Mouse (Mus musculus) CH12.LX (cell line): ENCODE results near the gene Grip1. TPM values are rescaled to one million over a fixed set of nuclear protein-coding genes. Genes with fewer than 3 reads are reported as not detected.

Experiments
- DNase-seq: peaks from one replicate; pipeline ENCODE4 v3.0.0-alpha.2; 2013; ENCODE audit errors: extremely low read depth
- H3K27ac ChIP-seq: 2 replicates; pipeline ENCODE4 v1.5.1; 2012; ENCODE audit warnings: low read depth, mild to moderate bottlenecking, control low read depth, moderate library complexity; ENCODE audit not compliant: insufficient read depth
- H3K27me3 ChIP-seq: replicated peaks from 2 replicates; pipeline ENCODE3; 2012; ENCODE audit warnings: inconsistent platforms
- H3K36me3 ChIP-seq, 2 experiments: replicated peaks in 1 of 2; 2 replicates each; pipeline versions ENCODE3 to v1.6.1; 2012; ENCODE audit warnings: inconsistent platforms in 1 of 2, low read length in 1 of 2, mild to moderate bottlenecking in 1 of 2, mixed read lengths in 1 of 2, moderate library complexity in 1 of 2; ENCODE audit not compliant: control insufficient read depth in 1 of 2, insufficient read depth in 1 of 2
- H3K4me1 ChIP-seq, 2 experiments: 2 replicates each; pipeline ENCODE4 v1.6.1; 2012; ENCODE audit warnings: inconsistent platforms in 1 of 2, moderate library complexity in 1 of 2; ENCODE audit not compliant: insufficient read depth in 2 of 2, control insufficient read depth in 1 of 2
- H3K4me2 ChIP-seq: 2 replicates; pipeline ENCODE4 v1.6.1; 2012; ENCODE audit warnings: low read depth, mild to moderate bottlenecking, control low read depth; ENCODE audit not compliant: poor library complexity, insufficient read depth, severe bottlenecking
- H3K4me3 ChIP-seq, 3 experiments: fragments of 150-350 bp in 1 of 3; sonication (generic) in 1 of 3; replicated peaks in 1 of 3; 2 replicates each; pipeline versions ENCODE3 to v1.5.1; 2011 to 2012; ENCODE audit warnings: low read depth in 2 of 3, low read length in 2 of 3, mild to moderate bottlenecking in 2 of 3, moderate library complexity in 2 of 3, control low read depth in 1 of 3, improper control_type of control experiment in 1 of 3, inconsistent platforms in 1 of 3, mixed read lengths in 1 of 3; ENCODE audit not compliant: poor library complexity in 1 of 3
- H3K79me2 ChIP-seq: replicated peaks from 2 replicates; pipeline ENCODE4 v1.6.1; 2012; ENCODE audit warnings: mild to moderate bottlenecking, moderate library complexity; ENCODE audit not compliant: control insufficient read depth, poor library complexity, insufficient read depth, severe bottlenecking; ENCODE audit errors: extremely low read depth
- H3K9ac ChIP-seq: 2 replicates; pipeline ENCODE4 v1.6.1; 2012; ENCODE audit warnings: low read depth, mild to moderate bottlenecking, control low read depth, moderate library complexity; ENCODE audit not compliant: insufficient read depth
- H3K9me3 ChIP-seq: replicated peaks from 2 replicates; pipeline ENCODE3; 2012; ENCODE audit warnings: low read length, inconsistent platforms, mixed read lengths
- BHLHE40 ChIP-seq: IDR thresholded peaks from 2 replicates; pipeline ENCODE4 v1.6.1; 2011; ENCODE audit warnings: mild to moderate bottlenecking, low read depth, low read length, improper control_type of control experiment
- CHD2 ChIP-seq: IDR thresholded peaks from 2 replicates; pipeline ENCODE4 v1.6.1; 2011; ENCODE audit warnings: low read length, improper control_type of control experiment
- CTCF ChIP-seq, 2 experiments: IDR thresholded peaks in 1 of 2; conservative IDR thresholded peaks in 1 of 2; 2 replicates each; pipeline ENCODE4 v1.5.1; 2011 to 2012; ENCODE audit warnings: low read depth in 2 of 2, low read length in 2 of 2, improper control_type of control experiment in 1 of 2, inconsistent platforms in 1 of 2, mild to moderate bottlenecking in 1 of 2, moderate library complexity in 1 of 2
- ELF1 ChIP-seq: IDR thresholded peaks from 2 replicates; pipeline ENCODE4 v1.6.1; 2014; ENCODE audit warnings: low read depth, mild to moderate bottlenecking, inconsistent platforms, low read length, improper control_type of control experiment
- GABPA ChIP-seq: IDR thresholded peaks from 2 replicates; pipeline ENCODE4 v1.6.1; 2012; ENCODE audit warnings: low read depth, low read length, improper control_type of control experiment, inconsistent platforms; ENCODE audit not compliant: insufficient replicate concordance
- IRF4 ChIP-seq: IDR thresholded peaks from 2 replicates; pipeline ENCODE4 v1.6.1; 2014; ENCODE audit warnings: low read depth, mild to moderate bottlenecking, inconsistent platforms, low read length, improper control_type of control experiment
- JUND ChIP-seq: conservative IDR thresholded peaks from 2 replicates; pipeline ENCODE4 v1.6.1; 2011; ENCODE audit warnings: low read depth, low read length, improper control_type of control experiment
- KAT2A ChIP-seq: IDR thresholded peaks from 2 replicates; pipeline ENCODE4 v1.6.1; 2012; ENCODE audit warnings: low read length, improper control_type of control experiment, inconsistent platforms; ENCODE audit not compliant: insufficient replicate concordance
- MAX ChIP-seq: IDR thresholded peaks from 2 replicates; pipeline ENCODE4 v1.6.1; 2011; ENCODE audit warnings: low read length, improper control_type of control experiment
- MAZ ChIP-seq: IDR thresholded peaks from 2 replicates; pipeline ENCODE4 v1.6.1; 2012; ENCODE audit warnings: low read depth, mild to moderate bottlenecking, inconsistent platforms, low read length, improper control_type of control experiment, moderate library complexity
- MEF2A ChIP-seq: IDR thresholded peaks from 2 replicates; pipeline ENCODE4 v1.6.1; 2014; ENCODE audit warnings: low read depth, mild to moderate bottlenecking, inconsistent platforms, low read length, improper control_type of control experiment, borderline replicate concordance
- MXI1 ChIP-seq: IDR thresholded peaks from 2 replicates; pipeline ENCODE4 v1.6.1; 2011; ENCODE audit warnings: mild to moderate bottlenecking, low read depth, low read length, improper control_type of control experiment
- NELFE ChIP-seq: IDR thresholded peaks from 2 replicates; pipeline ENCODE4 v1.6.1; 2011; ENCODE audit warnings: low read depth, low read length, improper control_type of control experiment
- POLR2AphosphoS2 ChIP-seq: IDR thresholded peaks from 2 replicates; pipeline ENCODE4 v1.6.1; 2011; ENCODE audit warnings: low read depth, low read length, improper control_type of control experiment
- RAD21 ChIP-seq: IDR thresholded peaks from 2 replicates; pipeline ENCODE4 v1.6.1; 2011; ENCODE audit warnings: low read depth, mild to moderate bottlenecking, low read length, improper control_type of control experiment, moderate library complexity
- RCOR1 ChIP-seq: conservative IDR thresholded peaks from 2 replicates; pipeline ENCODE4 v1.6.1; 2012; ENCODE audit warnings: low read depth, mild to moderate bottlenecking, inconsistent platforms, low read length, improper control_type of control experiment
- SIN3A ChIP-seq: IDR thresholded peaks from 2 replicates; pipeline ENCODE4 v1.6.1; 2012; ENCODE audit warnings: low read length, improper control_type of control experiment, inconsistent platforms
- TCF12 ChIP-seq: IDR thresholded peaks from 2 replicates; pipeline ENCODE4 v1.6.1; 2014; ENCODE audit warnings: low read depth, mild to moderate bottlenecking, inconsistent platforms, low read length, improper control_type of control experiment
- USF1 ChIP-seq: IDR thresholded peaks from 2 replicates; pipeline ENCODE4 v1.6.1; 2014; ENCODE audit warnings: low read depth, mild to moderate bottlenecking, inconsistent platforms, low read length, improper control_type of control experiment
- USF2 ChIP-seq: conservative IDR thresholded peaks from 2 replicates; pipeline ENCODE4 v1.6.1; 2011; ENCODE audit warnings: low read depth, low read length, improper control_type of control experiment
- ZKSCAN1 ChIP-seq: IDR thresholded peaks from 2 replicates; pipeline ENCODE4 v1.6.1; 2012; ENCODE audit warnings: low read depth, inconsistent platforms, low read length, improper control_type of control experiment, borderline replicate concordance
- ZNF384 ChIP-seq: IDR thresholded peaks from 2 replicates; pipeline ENCODE4 v1.6.1; 2012; ENCODE audit warnings: low read depth, low read length, improper control_type of control experiment, inconsistent platforms
- dilution Hi-C: fragments of 300-500 bp; cut with MboI; formaldehyde crosslinking; loops from 2 replicates; pipeline ENCODE4 v1.14.3; 2020; ENCODE audit warnings: low sequenced_read_pairs; ENCODE audit not compliant: extremely low pct_unique_long_range_greater_than_20kb, extremely low pct_ligation_motif_present
- in situ Hi-C: fragments of 300-500 bp; cut with MboI; formaldehyde crosslinking; loops from 3 replicates; pipeline ENCODE4 v1.14.3; 2019; ENCODE audit warnings: low sequenced_read_pairs, low pct_ligation_motif_present, low pct_unique_long_range_greater_than_20kb, mixed read lengths
- polyA plus RNA-seq: library from polyadenylated mRNA; unstranded; fragments of >175 nt; gene quantifications from 2 replicates; pipeline ENCODE4 v1.2.1, GENCODE M21; 2012; ENCODE audit warnings: low read depth; ENCODE audit not compliant: insufficient read length
- total RNA-seq, 2 experiments: library from RNA; depleted of rRNA; stranded (reverse); fragments of 300-350 nt in 1 of 2; fragments of >200 nt in 1 of 2; gene quantifications; 2 replicates each; pipeline ENCODE4 v1.2.3; 2012 to 2014

The Grip1 gene
- total and polyA plus RNA-seq, 3 experiments, result 0.09 to 0.33 (median 0.13) TPM

DNA sequence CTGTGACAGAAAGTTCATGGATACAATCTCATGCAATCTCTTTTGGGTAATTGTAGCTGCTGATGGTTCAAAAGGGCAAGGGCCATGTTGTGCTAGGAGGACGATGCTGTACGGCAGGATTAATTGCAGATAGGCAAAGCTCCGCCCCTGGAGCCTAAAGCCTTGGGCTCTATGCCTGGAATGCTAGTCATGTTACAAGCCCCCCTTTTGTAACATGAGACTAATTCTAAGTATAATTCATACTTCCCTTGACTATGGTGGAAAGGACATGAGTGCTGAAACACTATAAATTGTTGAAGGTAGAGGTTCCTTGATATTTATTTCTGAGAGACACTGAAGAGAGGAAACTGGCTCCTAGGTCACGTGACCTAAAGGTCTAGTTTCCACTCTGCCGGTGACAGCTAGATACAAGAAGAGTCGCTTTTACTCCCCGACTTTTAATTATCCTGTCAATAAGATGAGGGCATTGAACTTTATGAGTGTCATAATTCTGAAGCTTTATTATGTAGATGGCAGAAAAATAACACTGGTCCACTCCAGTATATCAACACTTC, 399.0 kb downstream of the Grip1 start:
- Histone ChIP-seq H3K9ac (no peak overlapping the region), H3K27ac (no peak overlapping the region), H3K4me1 (peaks cover 3 to 23% of the 10 kb centered on the region in 2 experiments; a peak in 3 of 4 replicates), H3K4me3 (peak overlapping the region in 2 of 3 experiments; percentile 23 to 51), H3K9me3 (no peaks in the 10 kb centered on the region), H3K4me2 (peak overlapping the region; percentile 53), H3K27me3 (no peaks in the 10 kb centered on the region), H3K79me2 (no peaks in the 10 kb centered on the region), H3K36me3 (no peaks in the 10 kb centered on the region)
- no peak for DNase-seq
- no peak for TF ChIP-seq NELFE
- no peak for TF ChIP-seq RCOR1
- TF ChIP-seq MAX, result peak; percentile 43; the same call in 1 of the 2 replicates
- no peak; the same call in 1 of the 2 replicates for TF ChIP-seq SIN3A
- no peak for TF ChIP-seq MEF2A
- peak; percentile 88 for TF ChIP-seq USF2
- no peak for TF ChIP-seq IRF4
- 0 out of 2 replicates have a peak, but pooled peaks have one; percentile 52 for TF ChIP-seq MAZ
- TF ChIP-seq USF1, result peak; percentile 88
- TF ChIP-seq BHLHE40, result peak; percentile 61
- in situ Hi-C loops (loop anchor here (10.0 kb wide), 1 partner anchor 48 kb away; no protein-coding TSS in a partner anchor), dilution Hi-C loops (no loop called here)

DNA sequence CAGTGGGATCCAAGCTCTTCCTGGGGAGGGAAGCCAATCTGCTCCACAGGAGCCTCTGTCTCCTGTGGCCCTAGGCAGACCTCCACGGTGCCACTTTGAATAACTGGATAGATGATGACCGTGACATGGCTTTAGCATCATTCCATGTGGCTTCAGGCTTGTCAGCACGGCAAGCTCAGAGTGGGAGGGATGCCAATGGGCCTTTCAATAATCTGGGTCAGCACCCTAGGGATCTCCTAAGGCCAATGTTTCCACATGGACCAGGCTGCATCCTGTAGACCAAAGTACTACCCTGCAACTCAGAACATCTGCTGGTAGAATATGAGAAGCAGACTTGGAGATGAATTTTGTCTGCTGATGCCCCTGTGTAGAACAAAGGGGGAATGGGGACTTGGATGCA, 414.1 kb downstream of the Grip1 start:
- TF ChIP-seq ZNF384 (no peak), POLR2AphosphoS2 (no peak), CTCF (conservative IDR thresholded peaks at IDR 0.05 in 1 of 2, IDR thresholded peaks at IDR 0.05 in 1 of 2; ENCODE audit: low read depth in 2 of 2, low read length in 2 of 2) (no peak), MXI1 (no peak), CHD2 (no peak), SIN3A (no peak), KAT2A (no peak), ELF1 (no peak), TCF12 (no peak), MEF2A (no peak), RCOR1 (no peak), JUND (no peak), IRF4 (no peak), NELFE (no peak), GABPA (no peak), RAD21 (no peak), USF2 (no peak), ZKSCAN1 (no peak)
- TF ChIP-seq, all 38 proteins: peak for 0
- in situ Hi-C loops (no loop called here), dilution Hi-C loops (no loop called here)
- H3K36me3 ChIP-seq, result no peaks in the 10 kb centered on the region
- H3K79me2 ChIP-seq, result no peaks in the 10 kb centered on the region
- peaks cover 2 to 12% of the 10 kb centered on the region in 2 experiments; a peak in 2 of 4 replicates for H3K4me1 ChIP-seq
- H3K9me3 ChIP-seq, result no peaks in the 10 kb centered on the region
- no peak overlapping the region for H3K4me2 ChIP-seq
- no peak overlapping the region for H3K27ac ChIP-seq
- H3K4me3 ChIP-seq, result no peak overlapping the region
- no peak overlapping the region for H3K9ac ChIP-seq
- no peak for DNase-seq
- no peaks in the 10 kb centered on the region for H3K27me3 ChIP-seq
